Mouse (Mus musculus) heart, adult 2 months (tissue): Measurements from ENCODE around the gene Npnt.

Source experiments
- CTCF ChIP-seq: fragments of 200-600 bp; IDR thresholded peaks from 2 replicates; pipeline ENCODE4 v1.8.1; 2022; ENCODE audit warnings: antibody characterized with exemption, mild to moderate bottlenecking, moderate library complexity
- EP300 ChIP-seq: fragments of 200-500 bp; IDR thresholded peaks from 2 replicates; pipeline ENCODE4 v1.6.1; 2011; ENCODE audit warnings: low read depth, low read length, control low read depth; ENCODE audit not compliant: insufficient read depth
- POLR2A ChIP-seq: fragments of 200-500 bp; IDR thresholded peaks from 2 replicates; pipeline ENCODE4 v1.6.1; 2011; ENCODE audit warnings: mild to moderate bottlenecking, low read depth, low read length, control low read depth; ENCODE audit not compliant: insufficient read depth

GRCm38 (mm10) chr3:132931526-132931925 lies 18.6 kb downstream of the Npnt start:
- TF ChIP-seq POLR2A (no peak), CTCF (no peak), EP300 (no peak)
